Mouse (Mus musculus): ENCODE data around the gene Dap.

- no peak for TF ChIP-seq CTCF (IDR thresholded peaks at IDR 0.05; ENCODE audit: control insufficient read depth, insufficient read depth, insufficient replicate concordance, low read depth, low read length)
- TF ChIP-seq POLR2A (IDR thresholded peaks at IDR 0.05; ENCODE audit: control insufficient read depth, low read depth, low read length) = no peak
These were observed 24.8 kb downstream of the Dap start for GRCm38 (mm10) chr15:31248882-31249281.

All from testis, adult 2 months (tissue).